Mouse (Mus musculus) limb, embryonic 12.5 days (tissue): ENCODE data around the gene M6pr. TPM values are rescaled to one million over a fixed set of nuclear protein-coding genes. Genes with fewer than 3 reads are reported as not detected.

Source experiments
- polyA plus RNA-seq: library from polyadenylated mRNA; unstranded; fragments of >200 nt; fragmentation: Nextera tagmentation; extraction: Ambion mirVana; gene quantifications from 2 replicates; pipeline ENCODE4 v1.2.1, GENCODE M21; 2016

The M6pr gene
- polyA plus RNA-seq, 1 experiment from 2014 or later: 76.3 TPM

Other genes starting within 250 kb of the M6pr start
- not detected in 2 replicates for gene Klrg1, start 25.8 kb upstream of the M6pr start, polyA plus RNA-seq
- 27.1 and 30.6 TPM in 2 replicates for gene Phc1, start 31.8 kb downstream of the M6pr start, polyA plus RNA-seq
- gene Rimklb, start 190.0 kb downstream of the M6pr start, polyA plus RNA-seq: 52.6 and 57.0 TPM in 2 replicates
- gene Mfap5, start 197.1 kb downstream of the M6pr start, polyA plus RNA-seq: 1.2 and 2.1 TPM in 2 replicates
- 0.34 and 0.36 TPM in 2 replicates for gene Aicda, start 245.1 kb downstream of the M6pr start, polyA plus RNA-seq